Mouse (Mus musculus) liver, embryonic 13.5 days (tissue): ENCODE results near the gene Dpp8. TPM values are rescaled to one million over a fixed set of nuclear protein-coding genes. Genes with fewer than 3 reads are reported as not detected.
"Not testable (repeated sequence)": the region's sequence is repeated elsewhere in the genome, so short reads cannot be mapped to it uniquely, and the experiment has no call there.

Source experiments
- ATAC-seq: fragments of 200-750 bp; cut with Nextera tagmentation; 2 replicates; pipeline ENCODE4 v1.8.0; 2017; ENCODE audit warnings: low read depth, mild to moderate bottlenecking, moderate number of reproducible peaks, moderate library complexity
- DNase-seq: peaks from one replicate; pipeline ENCODE4 v3.0.0; 2022
- H3K27ac ChIP-seq: fragments of 300-500 bp; sonication (generic); 2 replicates; pipeline ENCODE4 v1.5.1; 2015; ENCODE audit warnings: moderate library complexity, mild to moderate bottlenecking, inconsistent platforms
- H3K27me3 ChIP-seq: fragments of 300-500 bp; sonication (generic); 2 replicates; pipeline ENCODE4 v1.6.1; 2015; ENCODE audit warnings: mild to moderate bottlenecking, inconsistent platforms
- H3K36me3 ChIP-seq: fragments of 300-500 bp; sonication (generic); 2 replicates; pipeline ENCODE4 v1.6.1; 2015; ENCODE audit warnings: mild to moderate bottlenecking, inconsistent platforms
- H3K4me1 ChIP-seq: fragments of 300-500 bp; sonication (generic); replicated peaks from 2 replicates; pipeline ENCODE4 v1.6.1; 2015; ENCODE audit warnings: inconsistent platforms
- H3K4me2 ChIP-seq: fragments of 300-500 bp; sonication (generic); 2 replicates; pipeline ENCODE4 v1.6.1; 2015; ENCODE audit warnings: inconsistent platforms, mild to moderate bottlenecking, moderate library complexity
- H3K4me3 ChIP-seq: fragments of 300-500 bp; sonication (generic); replicated peaks from 2 replicates; pipeline ENCODE4 v1.5.1; 2015; ENCODE audit warnings: mild to moderate bottlenecking, inconsistent platforms
- H3K9ac ChIP-seq: fragments of 300-500 bp; sonication (generic); 2 replicates; pipeline ENCODE4 v1.6.1; 2015; ENCODE audit warnings: mild to moderate bottlenecking, inconsistent platforms
- H3K9me3 ChIP-seq: fragments of 300-500 bp; sonication (generic); replicated peaks from 2 replicates; pipeline ENCODE4 v1.6.1; 2016; ENCODE audit warnings: inconsistent platforms
- WGBS: fragments of 180-500 bp; shearing (Covaris S2); methylation state at CpG from one replicate; pipeline ENCODE4 v1.1.7; 2015; ENCODE audit not compliant: insufficient replicate concordance; 5-methylcytosine and 5-hydroxymethylcytosine counted together
- polyA plus RNA-seq: library from polyadenylated mRNA; unstranded; fragments of >200 nt; fragmentation: Nextera tagmentation; extraction: Ambion mirVana; gene quantifications from 2 replicates; pipeline ENCODE4 v1.2.1, GENCODE M21; 2015

Gene Dpp8
- polyA plus RNA-seq, 1 experiment from 2014 or later, result 16.3 TPM

GRCm38 (mm10) chr9:65064251-65064650 lies 32.0 kb downstream of the Dpp8 start:
- DNase-seq, result no peak
- Histone ChIP-seq H3K4me3 (no peak overlapping the region), H3K9me3 (no peaks in the 10 kb centered on the region), H3K9ac (no peak overlapping the region), H3K27me3 (no peaks in the 10 kb centered on the region), H3K4me1 (peaks cover 11% of the 10 kb centered on the region), H3K27ac (no peak overlapping the region), H3K36me3 (peaks cover 86% of the 10 kb centered on the region), H3K4me2 (no peak overlapping the region)
- 91% methylated on average over 7 of the region's 7 CpGs for WGBS
- no peak for ATAC-seq

- H3K9ac ChIP-seq, result 0 out of 2 replicates have a peak overlapping the region, but pooled peaks have one; percentile 33
- 24% methylated on average over 3 of the region's 3 CpGs for WGBS
- peak; percentile 73 for DNase-seq
- no peak overlapping the region for H3K4me3 ChIP-seq
- no peaks in the 10 kb centered on the region for H3K9me3 ChIP-seq
- ATAC-seq, result peak; percentile 98
- no peaks in the 10 kb centered on the region for H3K27me3 ChIP-seq
- H3K36me3 ChIP-seq, result peaks cover 90% of the 10 kb centered on the region
- H3K4me2 ChIP-seq, result peak overlapping the region; percentile 44
- peak overlapping the region; percentile 86 for H3K27ac ChIP-seq
- H3K4me1 ChIP-seq, result peaks cover 45% of the 10 kb centered on the region
These were observed 38.4 kb downstream of the Dpp8 start for GRCm38 (mm10) chr9:65070587-65070986.

- Histone ChIP-seq H3K4me1 (peaks cover 41% of the 10 kb centered on the region), H3K27ac (no peak overlapping the region), H3K9me3 (no peaks in the 10 kb centered on the region), H3K36me3 (peaks cover 93% of the 10 kb centered on the region), H3K27me3 (no peaks in the 10 kb centered on the region), H3K4me3 (no peak overlapping the region), H3K4me2 (no peak overlapping the region), H3K9ac (no peak overlapping the region)
- WGBS, result 85% methylated on average over 9 of the region's 9 CpGs
- ATAC-seq (no peak), DNase-seq (no peak)
These were observed 41.3 kb downstream of the Dpp8 start for GRCm38 (mm10) chr9:65073555-65073954.

- H3K4me2 ChIP-seq, result no peak overlapping the region
- DNase-seq, result no peak
- H3K9me3 ChIP-seq, result no peaks in the 10 kb centered on the region
- no peaks in the 10 kb centered on the region for H3K27me3 ChIP-seq
- no peak for ATAC-seq
- 71% methylated on average over 15 of the region's 15 CpGs for WGBS
- H3K4me1 ChIP-seq, result peaks cover 34% of the 10 kb centered on the region
- peaks cover 93% of the 10 kb centered on the region for H3K36me3 ChIP-seq
- no peak overlapping the region for H3K9ac ChIP-seq
- H3K4me3 ChIP-seq, result no peak overlapping the region
- H3K27ac ChIP-seq, result peak overlapping the region; percentile 41; the same call in 1 of the 2 replicates
These were observed 42.0 kb downstream of the Dpp8 start for GRCm38 (mm10) chr9:65074251-65074650.

GRCm38 (mm10) chr9:65074855-65075493 lies 42.8 kb downstream of the Dpp8 start:
- DNase-seq, result no peak
- H3K4me1 ChIP-seq, result peaks cover 28% of the 10 kb centered on the region
- H3K4me3 ChIP-seq, result no peak overlapping the region
- no peaks in the 10 kb centered on the region for H3K27me3 ChIP-seq
- no peak overlapping the region for H3K4me2 ChIP-seq
- peak overlapping the region; percentile 41; the same call in 1 of the 2 replicates for H3K27ac ChIP-seq
- WGBS, result 49% methylated on average over 6 of the region's 6 CpGs
- H3K9me3 ChIP-seq, result no peaks in the 10 kb centered on the region
- no peak for ATAC-seq
- peaks cover 95% of the 10 kb centered on the region for H3K36me3 ChIP-seq
- no peak overlapping the region for H3K9ac ChIP-seq

GRCm38 (mm10) chr9:65077536-65077935 lies 45.3 kb downstream of the Dpp8 start:
- 87% methylated on average over 5 of the region's 5 CpGs for WGBS
- Histone ChIP-seq H3K9me3 (no peaks in the 10 kb centered on the region), H3K4me1 (peaks cover 5% of the 10 kb centered on the region), H3K27me3 (no peaks in the 10 kb centered on the region), H3K4me3 (no peak overlapping the region), H3K9ac (no peak overlapping the region), H3K36me3 (peaks cover 96% of the 10 kb centered on the region), H3K27ac (no peak overlapping the region), H3K4me2 (no peak overlapping the region)
- no peak for ATAC-seq
- no peak for DNase-seq

- peaks cover 89% of the 10 kb centered on the region for H3K36me3 ChIP-seq
- H3K9ac ChIP-seq, H3K4me3 ChIP-seq, H3K27ac ChIP-seq, ATAC-seq, H3K4me2 ChIP-seq, DNase-seq, H3K9me3 ChIP-seq, H3K27me3 ChIP-seq: not testable (repeated sequence)
- 89% methylated on average over 2 of the region's 2 CpGs for WGBS
- H3K4me1 ChIP-seq, result peaks cover 14% of the 10 kb centered on the region
These were observed 47.9 kb downstream of the Dpp8 start for GRCm38 (mm10) chr9:65080141-65080540.

GRCm38 (mm10) chr9:65083075-65083765 lies 51.0 kb downstream of the Dpp8 start:
- ATAC-seq, result no peak

GRCm38 (mm10) chr9:65084198-65084807 lies 52.1 kb downstream of the Dpp8 start:
- DNase-seq, result no peak
- H3K4me1 ChIP-seq, result peaks cover 30% of the 10 kb centered on the region

More at GRCm38 (mm10) chr9:65083075-65083765, 51.0 kb downstream of the Dpp8 start:
- no peak for DNase-seq
- Histone ChIP-seq H3K4me1 (peaks cover 30% of the 10 kb centered on the region), H3K4me3 (no peak overlapping the region), H3K4me2 (no peak overlapping the region), H3K9ac (no peak overlapping the region), H3K9me3 (no peaks in the 10 kb centered on the region), H3K27me3 (no peaks in the 10 kb centered on the region), H3K27ac (no peak overlapping the region), H3K36me3 (peaks cover 60% of the 10 kb centered on the region)
- 87% methylated on average over 18 of the region's 18 CpGs for WGBS

GRCm38 (mm10) chr9:65085270-65085669 lies 53.1 kb downstream of the Dpp8 start:
- Histone ChIP-seq H3K27me3 (no peaks in the 10 kb centered on the region), H3K36me3 (peaks cover 39% of the 10 kb centered on the region), H3K4me2 (no peak overlapping the region), H3K9ac (no peak overlapping the region), H3K27ac (no peak overlapping the region), H3K4me3 (no peak overlapping the region), H3K9me3 (no peaks in the 10 kb centered on the region), H3K4me1 (peaks cover 30% of the 10 kb centered on the region)
- ATAC-seq (no peak), DNase-seq (no peak)
- 43% methylated on average over 1 of the region's 1 CpGs for WGBS

More at GRCm38 (mm10) chr9:65084198-65084807, 52.1 kb downstream of the Dpp8 start:
- no peak overlapping the region for H3K27ac ChIP-seq
- no peak overlapping the region for H3K4me3 ChIP-seq
- ATAC-seq, result peak; percentile 60
- peaks cover 49% of the 10 kb centered on the region for H3K36me3 ChIP-seq
- H3K9ac ChIP-seq, result no peak overlapping the region
- 73% methylated on average over 7 of the region's 7 CpGs for WGBS
- no peak overlapping the region for H3K4me2 ChIP-seq
- no peaks in the 10 kb centered on the region for H3K9me3 ChIP-seq
- H3K27me3 ChIP-seq, result no peaks in the 10 kb centered on the region

GRCm38 (mm10) chr9:65086801-65087200 lies 54.6 kb downstream of the Dpp8 start:
- ATAC-seq, result no peak
- peaks cover 25% of the 10 kb centered on the region for H3K36me3 ChIP-seq

More at GRCm38 (mm10) chr9:65086801-65087200, 54.6 kb downstream of the Dpp8 start:
- Histone ChIP-seq H3K4me2 (no peak overlapping the region), H3K27me3 (no peaks in the 10 kb centered on the region), H3K4me3 (no peak overlapping the region), H3K27ac (no peak overlapping the region), H3K9me3 (no peaks in the 10 kb centered on the region), H3K4me1 (peaks cover 30% of the 10 kb centered on the region), H3K9ac (no peak overlapping the region)
- 43% methylated on average over 1 of the region's 1 CpGs for WGBS
- DNase-seq, result no peak
